10 mouse cellular contexts compared by ENCODE assay signal in genomic region chr14:49860387-49860786, GRCm38 (mm10). TPM values are rescaled to one million over a fixed set of nuclear protein-coding genes. Genes with fewer than 3 reads are reported as not detected.
DNase-seq lines count a peak whose midpoint lies in the region; ATAC-seq lines count a peak whose summit lies in the region.
"Had no signal": no experiment of that assay in that cellular context is flagged by ENCODE, and none has a peak within 500 bp of the region (broad histone marks: within the 10 kb centered on the region; RNA-seq: fewer than 3 reads in every experiment).

No protein-coding gene starts in this region.

- no peak overlapping the region for H3K9ac ChIP-seq in hindbrain, embryonic 14.5 days
- H3K9ac ChIP-seq in hindbrain, embryonic 12.5 days, result no peak overlapping the region
- H3K9ac ChIP-seq: limb, embryonic 12.5 days had no signal

- no peaks in the 10 kb centered on the region for H3K36me3 ChIP-seq in hindbrain, embryonic 14.5 days (replicated peaks; ENCODE audit: control insufficient read depth, insufficient read depth)
- no peaks in the 10 kb centered on the region for H3K36me3 ChIP-seq in hindbrain, embryonic 12.5 days
- H3K36me3 ChIP-seq: limb, embryonic 12.5 days had no signal

- DNase-seq in hindbrain, embryonic 14.5 days (ENCODE audit: low spot score), result peak; percentile 70
- peak; percentile 19 to 20 for DNase-seq in right cerebral cortex, postnatal 10 days (ENCODE audit: low spot score in 2 of 2)
- DNase-seq in right cerebral cortex, postnatal 4 days, result no peak
- peak; percentile 30 for DNase-seq in embryo, embryonic 11.5 days (ENCODE audit: low read depth, low spot score)
- DNase-seq in gastrocnemius, adult 8-10 months (ENCODE audit: low spot score in 2 of 2), result no peak
- no peak for DNase-seq in heart, postnatal 4 days
- DNase-seq in spleen, postnatal 14 days (ENCODE audit: low spot score in 2 of 2), result no peak

- no peaks in the 10 kb centered on the region for H3K4me1 ChIP-seq in hindbrain, embryonic 14.5 days (replicated peaks; ENCODE audit: control insufficient read depth, insufficient read depth, low read length)
- H3K4me1 ChIP-seq in hindbrain, embryonic 12.5 days, result no peaks in the 10 kb centered on the region
- H3K4me1 ChIP-seq: limb, embryonic 12.5 days had no signal

- no peak for ATAC-seq in hindbrain, embryonic 14.5 days (ENCODE audit: low FRiP score)
- ATAC-seq in hindbrain, embryonic 12.5 days (ENCODE audit: low FRiP score), result no peak

- no peaks in the 10 kb centered on the region for H3K9me3 ChIP-seq in hindbrain, embryonic 14.5 days (ENCODE audit: control insufficient read depth, low read length)
- no peaks in the 10 kb centered on the region for H3K9me3 ChIP-seq in hindbrain, embryonic 12.5 days (replicated peaks)
- H3K9me3 ChIP-seq: limb, embryonic 12.5 days had no signal

- H3K4me2 ChIP-seq in hindbrain, embryonic 14.5 days (replicated peaks), result no peak overlapping the region
- no peak overlapping the region for H3K4me2 ChIP-seq in hindbrain, embryonic 12.5 days (replicated peaks)
- H3K4me2 ChIP-seq: limb, embryonic 12.5 days had no signal

- H3K4me3 ChIP-seq in hindbrain, embryonic 14.5 days (replicated peaks; ENCODE audit: low read length), result no peak overlapping the region
- no peak overlapping the region for H3K4me3 ChIP-seq in hindbrain, embryonic 12.5 days
- H3K4me3 ChIP-seq: limb, embryonic 12.5 days had no signal

- no peak overlapping the region for H3K27ac ChIP-seq in hindbrain, embryonic 14.5 days
- no peak overlapping the region for H3K27ac ChIP-seq in hindbrain, embryonic 12.5 days
- H3K27ac ChIP-seq: limb, embryonic 12.5 days had no signal

- no peaks in the 10 kb centered on the region for H3K27me3 ChIP-seq in hindbrain, embryonic 14.5 days (ENCODE audit: control insufficient read depth, insufficient read depth, low read length)
- no peaks in the 10 kb centered on the region for H3K27me3 ChIP-seq in hindbrain, embryonic 12.5 days
- H3K27me3 ChIP-seq: limb, embryonic 12.5 days had no signal

RNA-seq across cellular contexts. Expression of gene Olfr722, which starts 41.4 kb away (rescaled TPM):
- not detected in 2 replicates for polyA plus RNA-seq in hindbrain, embryonic 14.5 days (2014; fragmentation: Nextera tagmentation; extraction: Ambion mirVana)
- not detected in 2 replicates for polyA plus RNA-seq in hindbrain, embryonic 12.5 days (2016; fragmentation: Nextera tagmentation; extraction: Ambion mirVana)
- total RNA-seq in gastrocnemius, adult 8-10 months (2022), result not detected
- not detected for total RNA-seq in heart, postnatal 4 days (2021)
- polyA plus RNA-seq: gonadal fat pad, adult 2 months; limb, embryonic 12.5 days had no signal

Comparison
In these comparisons a context has a peak if more than half of its experiments do, and no peak if none do; other contexts are left out.
1. DNase-seq: peak in hindbrain, embryonic 14.5 days (single experiment), right cerebral cortex, postnatal 10 days (2 of 2) and embryo, embryonic 11.5 days (single experiment); none in right cerebral cortex, postnatal 4 days (single experiment), gastrocnemius, adult 8-10 months (0 of 2), heart, postnatal 4 days (single experiment) and spleen, postnatal 14 days (0 of 2).